Mouse (Mus musculus): Measurements from ENCODE around the gene Palld. TPM values are rescaled to one million over a fixed set of nuclear protein-coding genes. Genes with fewer than 3 reads are reported as not detected.

The Palld gene
- total RNA-seq, 4 experiments from 2014 or later: 7.0 to 8.0 (median 7.4) TPM

GRCm38 (mm10) chr8:61590551-61591431 is 311.7 kb downstream of the Palld start:
- peak; percentile 25 to 34 for DNase-seq (ENCODE audit: low spot score in 2 of 2)

- DNase-seq (ENCODE audit: low spot score in 2 of 2): no peak
Observed at GRCm38 (mm10) chr8:61589972-61590391, 312.5 kb downstream of the Palld start.

- no peak for DNase-seq (ENCODE audit: low spot score in 2 of 2)
Observed at GRCm38 (mm10) chr8:61588336-61588735, 314.2 kb downstream of the Palld start.

GRCm38 (mm10) chr8:61587731-61588130 is 314.8 kb downstream of the Palld start:
- DNase-seq (ENCODE audit: low spot score in 2 of 2): no peak

GRCm38 (mm10) chr8:61586529-61586928 is 316.0 kb downstream of the Palld start:
- no peak for DNase-seq (ENCODE audit: low spot score in 2 of 2)

GRCm38 (mm10) chr8:61585746-61586145 is 316.7 kb downstream of the Palld start:
- no peak for DNase-seq (ENCODE audit: low spot score in 2 of 2)

GRCm38 (mm10) chr8:61584714-61585383 is 317.6 kb downstream of the Palld start:
- DNase-seq (ENCODE audit: low spot score in 2 of 2): no peak

- no peak for DNase-seq (ENCODE audit: low spot score in 2 of 2)
Observed at GRCm38 (mm10) chr8:61582547-61582946, 319.9 kb downstream of the Palld start.

GRCm38 (mm10) chr8:61581259-61581658 is 321.2 kb downstream of the Palld start:
- DNase-seq (ENCODE audit: low spot score in 2 of 2): no peak

- DNase-seq (ENCODE audit: low spot score in 2 of 2): no peak
Observed at GRCm38 (mm10) chr8:61579831-61580230, 322.7 kb downstream of the Palld start.

- DNase-seq (ENCODE audit: low spot score in 2 of 2): no peak
Observed at GRCm38 (mm10) chr8:61578754-61579153, 323.7 kb downstream of the Palld start.

GRCm38 (mm10) chr8:61575096-61575653 is 327.3 kb downstream of the Palld start:
- DNase-seq (ENCODE audit: low spot score in 2 of 2): no peak

- no peak for DNase-seq (ENCODE audit: low spot score in 2 of 2)
Observed at GRCm38 (mm10) chr8:61574526-61574925, 328.0 kb downstream of the Palld start.

GRCm38 (mm10) chr8:61573179-61573937 is 329.1 kb downstream of the Palld start:
- no peak for DNase-seq (ENCODE audit: low spot score in 2 of 2)

GRCm38 (mm10) chr8:61572697-61573096 is 329.8 kb downstream of the Palld start:
- no peak for DNase-seq (ENCODE audit: low spot score in 2 of 2)

- DNase-seq (ENCODE audit: low spot score in 2 of 2): no peak
Observed at GRCm38 (mm10) chr8:61570637-61571036, 331.9 kb downstream of the Palld start.

GRCm38 (mm10) chr8:61569721-61570120 is 332.8 kb downstream of the Palld start:
- DNase-seq (ENCODE audit: low spot score in 2 of 2): peak in 1 of 2 experiments; percentile 6

GRCm38 (mm10) chr8:61569211-61569610 is 333.3 kb downstream of the Palld start:
- DNase-seq (ENCODE audit: low spot score in 2 of 2): no peak

- no peak for DNase-seq (ENCODE audit: low spot score in 2 of 2)
Observed at GRCm38 (mm10) chr8:61563378-61563777, 339.1 kb downstream of the Palld start.

- no peak for DNase-seq (ENCODE audit: low spot score in 2 of 2)
Observed at GRCm38 (mm10) chr8:61562626-61563025, 339.9 kb downstream of the Palld start.

GRCm38 (mm10) chr8:61561220-61561619 is 341.3 kb downstream of the Palld start:
- no peak for DNase-seq (ENCODE audit: low spot score in 2 of 2)
